Mouse (Mus musculus) MEL (cell line): ENCODE measurements around the gene Myom1. TPM values are rescaled to one million over a fixed set of nuclear protein-coding genes. Genes with fewer than 3 reads are reported as not detected.

Experiments
- DNase-seq: peaks from one replicate; pipeline ENCODE4 v3.0.0; 2011; ENCODE audit warnings: low read depth, low spot score
- H3K27ac ChIP-seq: 2 replicates; pipeline ENCODE4 v1.5.1; 2012; ENCODE audit warnings: low read depth, mild to moderate bottlenecking, control low read depth, low read length, moderate library complexity; ENCODE audit not compliant: control insufficient read depth
- H3K27me3 ChIP-seq, 2 experiments: fragments of 150-350 bp in 1 of 2; sonication (generic) in 1 of 2; 2 replicates each; pipeline ENCODE4 v1.6.1; 2012; ENCODE audit warnings: low read length in 2 of 2, mild to moderate bottlenecking in 2 of 2, improper control_type of control experiment in 1 of 2, moderate library complexity in 1 of 2; ENCODE audit not compliant: insufficient read depth in 2 of 2, control insufficient read depth in 1 of 2
- H3K36me3 ChIP-seq, 2 experiments: 2 replicates each; pipeline ENCODE4 v1.6.1; 2012 to 2014; ENCODE audit warnings: low read length in 2 of 2, improper control_type of control experiment in 1 of 2, inconsistent platforms in 1 of 2, mild to moderate bottlenecking in 1 of 2; ENCODE audit not compliant: insufficient read depth in 2 of 2, control insufficient read depth in 1 of 2
- H3K4me1 ChIP-seq, 2 experiments: fragments of 150-350 bp in 1 of 2; sonication (generic) in 1 of 2; 2 replicates each; pipeline ENCODE4 v1.6.1; 2012; ENCODE audit warnings: low read length in 2 of 2, improper control_type of control experiment in 1 of 2, mild to moderate bottlenecking in 1 of 2; ENCODE audit not compliant: insufficient read depth in 2 of 2, control insufficient read depth in 1 of 2
- H3K4me3 ChIP-seq, 2 experiments: fragments of 150-350 bp in 1 of 2; sonication (generic) in 1 of 2; 2 replicates each; pipeline ENCODE4 v1.5.1; 2012; ENCODE audit warnings: low read depth in 2 of 2, low read length in 2 of 2, mild to moderate bottlenecking in 2 of 2, moderate library complexity in 2 of 2, control low read depth in 1 of 2, improper control_type of control experiment in 1 of 2; ENCODE audit not compliant: control insufficient read depth in 1 of 2, insufficient read depth in 1 of 2
- H3K79me2 ChIP-seq: 2 replicates; pipeline ENCODE4 v1.6.1; 2012; ENCODE audit warnings: mild to moderate bottlenecking, low read length, moderate library complexity; ENCODE audit not compliant: control insufficient read depth, poor library complexity, insufficient read depth
- H3K9ac ChIP-seq: 2 replicates; pipeline ENCODE4 v1.6.1; 2012; ENCODE audit warnings: low read depth, mild to moderate bottlenecking, control low read depth, low read length, moderate library complexity; ENCODE audit not compliant: control insufficient read depth, poor library complexity, severe bottlenecking
- H3K9me3 ChIP-seq: fragments of 150-350 bp; sonication (generic); replicated peaks from 2 replicates; pipeline ENCODE4 v1.6.1; 2012; ENCODE audit warnings: mild to moderate bottlenecking, low read length, improper control_type of control experiment, moderate library complexity; ENCODE audit not compliant: insufficient read depth
- CTCF ChIP-seq, 3 experiments: IDR thresholded peaks in 2 of 3; conservative IDR thresholded peaks in 1 of 3; 2 replicates each; pipeline ENCODE4 v1.5.1; 2011 to 2012; ENCODE audit warnings: low read length in 3 of 3, low read depth in 2 of 3, mild to moderate bottlenecking in 2 of 3, improper control_type of control experiment in 1 of 3, inconsistent platforms in 1 of 3, mixed read lengths in 1 of 3, moderate library complexity in 1 of 3; ENCODE audit not compliant: control insufficient read depth in 1 of 3, insufficient read depth in 1 of 3, poor library complexity in 1 of 3, severe bottlenecking in 1 of 3
- ELF1 ChIP-seq: IDR thresholded peaks from 2 replicates; pipeline ENCODE4 v1.6.1; 2014; ENCODE audit warnings: low read depth, mild to moderate bottlenecking, inconsistent platforms, low read length, improper control_type of control experiment, moderate library complexity
- GABPA ChIP-seq: IDR thresholded peaks from 2 replicates; pipeline ENCODE4 v1.6.1; 2012; ENCODE audit warnings: low read depth, mild to moderate bottlenecking, inconsistent platforms, low read length, improper control_type of control experiment, moderate library complexity
- GATA1 ChIP-seq: IDR thresholded peaks from 2 replicates; pipeline ENCODE4 v1.6.1; 2011; ENCODE audit warnings: low read depth, low read length, improper control_type of control experiment
- HCFC1 ChIP-seq: IDR thresholded peaks from 2 replicates; pipeline ENCODE4 v1.6.1; 2012; ENCODE audit warnings: low read depth, mild to moderate bottlenecking, inconsistent platforms, low read length, improper control_type of control experiment, moderate library complexity
- JUND ChIP-seq: IDR thresholded peaks from 2 replicates; pipeline ENCODE4 v1.6.1; 2011; ENCODE audit warnings: low read depth, mild to moderate bottlenecking, improper control_type of control experiment, low read length
- KAT2A ChIP-seq: conservative IDR thresholded peaks from 2 replicates; pipeline ENCODE4 v1.6.1; 2012; ENCODE audit warnings: low read depth, low read length, improper control_type of control experiment, inconsistent platforms
- MAX ChIP-seq: IDR thresholded peaks from 2 replicates; pipeline ENCODE4 v1.6.1; 2011; ENCODE audit warnings: low read length, improper control_type of control experiment
- MYC ChIP-seq: IDR thresholded peaks from 2 replicates; pipeline ENCODE4 v1.6.1; 2011; ENCODE audit warnings: low read depth, mild to moderate bottlenecking, low read length, improper control_type of control experiment, moderate library complexity
- POLR2AphosphoS5 ChIP-seq: IDR thresholded peaks from 2 replicates; pipeline ENCODE4 v1.6.1; 2012; ENCODE audit warnings: low read depth, borderline replicate concordance, mild to moderate bottlenecking, inconsistent platforms, low read length, moderate library complexity, mixed read lengths
- RAD21 ChIP-seq: IDR thresholded peaks from 2 replicates; pipeline ENCODE4 v1.6.1; 2011; ENCODE audit warnings: mild to moderate bottlenecking, low read depth, low read length, improper control_type of control experiment
- RCOR1 ChIP-seq: IDR thresholded peaks from 2 replicates; pipeline ENCODE4 v1.6.1; 2012; ENCODE audit warnings: low read depth, mild to moderate bottlenecking, inconsistent platforms, low read length, improper control_type of control experiment
- SIN3A ChIP-seq: IDR thresholded peaks from 2 replicates; pipeline ENCODE4 v1.6.1; 2012; ENCODE audit warnings: low read length, improper control_type of control experiment, inconsistent platforms
- SMC3 ChIP-seq: IDR thresholded peaks from 2 replicates; pipeline ENCODE4 v1.6.1; 2011; ENCODE audit warnings: low read depth, low read length, improper control_type of control experiment
- USF2 ChIP-seq, 2 experiments: IDR thresholded peaks; 2 replicates each; pipeline ENCODE4 v1.6.1; 2011 to 2012; ENCODE audit warnings: improper control_type of control experiment in 2 of 2, low read length in 2 of 2, borderline replicate concordance in 1 of 2, inconsistent platforms in 1 of 2, low read depth in 1 of 2, mild to moderate bottlenecking in 1 of 2; ENCODE audit not compliant: insufficient read depth in 1 of 2
- ZC3H11A ChIP-seq: IDR thresholded peaks from 2 replicates; pipeline ENCODE4 v1.6.1; 2012; ENCODE audit warnings: low read depth, mild to moderate bottlenecking, inconsistent platforms, low read length, improper control_type of control experiment
- ZMIZ1 ChIP-seq: IDR thresholded peaks from 2 replicates; pipeline ENCODE4 v1.6.1; 2012; ENCODE audit warnings: low read depth, mild to moderate bottlenecking, inconsistent platforms, low read length, improper control_type of control experiment, moderate library complexity
- polyA plus RNA-seq, 2 experiments: library from polyadenylated mRNA; stranded (reverse) in 1 of 2; unstranded in 1 of 2; fragments of >175 nt in 1 of 2; fragments of >200 nt in 1 of 2; gene quantifications; 2 replicates each; pipeline versions ENCODE4 v1.2.1 to v1.2.4; 2012; ENCODE audit warnings: low replicate concordance in 2 of 2, low read depth in 1 of 2; ENCODE audit not compliant: insufficient read length in 2 of 2, insufficient read depth in 1 of 2, missing spikeins in 1 of 2
- total RNA-seq: library from RNA; depleted of rRNA; stranded (reverse); fragments of 300-350 nt; gene quantifications from 2 replicates; pipeline ENCODE4 v1.2.3, GENCODE M21; 2012

Myom1 gene
- total and polyA plus RNA-seq, 3 experiments = 0.65 to 0.79 TPM; not detected in 1

- Histone ChIP-seq H3K79me2 (peaks cover 8% of the 10 kb centered on the region; the same call in 1 of the 2 replicates), H3K27me3 (no peaks in the 10 kb centered on the region)
- no peak for DNase-seq
- TF ChIP-seq POLR2AphosphoS5 = no peak
- no peak for TF ChIP-seq USF2 (IDR thresholded peaks at IDR 0.05; ENCODE audit: borderline replicate concordance in 1 of 2, insufficient read depth in 1 of 2, low read depth in 1 of 2, low read length in 2 of 2)
- no peak for TF ChIP-seq MYC
- no peak for TF ChIP-seq RCOR1
- no peak for TF ChIP-seq GATA1
- no peak for TF ChIP-seq GABPA
- TF ChIP-seq ZC3H11A = no peak
- TF ChIP-seq MAX = no peak
- no peak for TF ChIP-seq KAT2A
- TF ChIP-seq, all 39 proteins: peak for 0
- Histone ChIP-seq H3K27ac (no peak overlapping the region), H3K4me3 (no peak overlapping the region), H3K9ac (no peak overlapping the region), H3K36me3 (peaks cover 0 to 5% of the 10 kb centered on the region in 2 experiments; a peak in 2 of 4 replicates), H3K9me3 (no peaks in the 10 kb centered on the region), H3K4me1 (peaks cover 5 to 15% of the 10 kb centered on the region in 2 experiments; a peak in 3 of 4 replicates)
These were observed 4.5 kb downstream of the Myom1 start for GRCm38 (mm10) chr17:71006976-71007375.

DNA sequence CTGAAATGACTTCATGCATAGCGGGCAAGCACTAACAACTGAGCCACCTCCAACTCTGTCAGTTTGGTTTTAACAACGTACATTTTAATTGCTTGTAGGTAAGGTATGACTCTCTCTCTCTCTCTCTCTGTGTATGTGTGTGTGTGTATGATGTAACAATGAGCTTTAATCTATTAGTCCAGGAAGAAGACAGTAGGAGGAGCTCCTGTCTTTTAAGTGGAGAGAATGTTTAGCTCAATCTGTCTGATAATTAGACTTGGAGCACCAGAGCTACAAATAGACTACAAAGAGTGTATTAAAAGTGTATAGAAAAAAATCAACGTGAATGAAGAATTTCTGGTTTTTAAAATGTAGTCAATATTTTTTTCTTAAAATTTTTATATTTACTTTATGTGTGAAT lies 6.2 kb downstream of the Myom1 start:
- Histone ChIP-seq H3K9ac (no peak overlapping the region), H3K9me3 (no peaks in the 10 kb centered on the region), H3K79me2 (no peaks in the 10 kb centered on the region), H3K36me3 (peaks cover 0 to 3% of the 10 kb centered on the region in 2 experiments; a peak in 2 of 4 replicates), H3K4me3 (no peak overlapping the region), H3K27ac (no peak overlapping the region), H3K27me3 (no peaks in the 10 kb centered on the region), H3K4me1 (peaks cover 2 to 14% of the 10 kb centered on the region in 2 experiments; a peak in 2 of 4 replicates)
- TF ChIP-seq CTCF (IDR thresholded peaks at IDR 0.05 in 2 of 3, conservative IDR thresholded peaks at IDR 0.05 in 1 of 3; ENCODE audit: control insufficient read depth in 1 of 3, insufficient read depth in 1 of 3, low read depth in 2 of 3, low read length in 3 of 3, poor library complexity in 1 of 3, severe bottlenecking in 1 of 3) (peak in 1 of 3 experiments; percentile 48; a peak in 2 of 6 replicates), SMC3 (peak; percentile 38), SIN3A (no peak), JUND (no peak), ZC3H11A (peak; percentile 33; the same call in 1 of the 2 replicates), KAT2A (no peak), RAD21 (peak; percentile 55), HCFC1 (no peak), ELF1 (0 out of 2 replicates have a peak, but pooled peaks have one; percentile 10), USF2 (IDR thresholded peaks at IDR 0.05; ENCODE audit: borderline replicate concordance in 1 of 2, insufficient read depth in 1 of 2, low read depth in 1 of 2, low read length in 2 of 2) (no peak), ZMIZ1 (no peak)
- peak; percentile 32 for DNase-seq
